Mouse (Mus musculus) granulocyte monocyte progenitor cell, adult 5-6 weeks (primary cell): ENCODE results near the gene BC049730. TPM values are rescaled to one million over a fixed set of nuclear protein-coding genes. Genes with fewer than 3 reads are reported as not detected.
"Not testable (repeated sequence)": the region's sequence is repeated elsewhere in the genome, so short reads cannot be mapped to it uniquely, and the experiment has no call there.

Experiments
- ATAC-seq: replicated peaks from 2 replicates; pipeline ENCODE4 v1.8.0; 2016; ENCODE audit warnings: mild to moderate bottlenecking, moderate TSS enrichment, inconsistent platforms; ENCODE audit not compliant: poor library complexity, severe bottlenecking
- total RNA-seq, 2 experiments: library from RNA; stranded (forward) in 1 of 2; stranded (reverse) in 1 of 2; fragments of 200-712, 200-1000 nt in 1 of 2; fragments of >200 nt in 1 of 2; fragmentation: Nextera tagmentation in 1 of 2; gene quantifications; 2 replicates each; pipeline ENCODE4 v1.2.3; 2014 to 2017

The BC049730 gene
- total RNA-seq (2014; fragmentation: Nextera tagmentation), result not detected in 2 replicates
- not detected in 2 replicates for total RNA-seq (2017)

DNA sequence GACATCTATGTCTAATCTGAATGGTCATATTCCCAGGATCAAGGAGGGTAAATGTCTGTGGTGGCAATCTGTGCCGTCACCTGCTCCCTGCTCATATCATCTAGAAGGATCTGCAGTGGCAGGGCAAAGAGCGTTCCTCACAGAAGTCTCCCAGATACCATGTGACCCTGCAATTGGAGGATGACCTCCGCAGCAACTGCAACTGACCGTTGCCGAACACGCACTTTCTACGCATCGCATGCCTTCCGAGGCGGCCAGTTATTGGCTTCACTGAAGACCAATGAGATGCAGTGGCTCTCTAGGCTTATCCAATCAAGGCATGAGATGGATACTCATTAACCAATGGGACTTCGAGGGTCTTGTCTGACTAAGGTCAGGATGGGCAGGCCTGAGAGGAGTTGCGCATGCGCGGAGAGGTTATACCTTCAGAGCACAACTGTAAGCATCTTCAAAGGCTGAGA, at the start of gene BC049730:
Gene BC049730, plus strand, starts transcription at position 411 of the 461 bp plus-strand sequence.
- no peak for ATAC-seq

- ATAC-seq, result no peak
Observed at GRCm38 (mm10) chr7:24659737-24660357, 49.2 kb upstream of the BC049730 start.

GRCm38 (mm10) chr7:24661118-24661904, 47.7 kb upstream of the BC049730 start:
- peak; percentile 67 for ATAC-seq

DNA sequence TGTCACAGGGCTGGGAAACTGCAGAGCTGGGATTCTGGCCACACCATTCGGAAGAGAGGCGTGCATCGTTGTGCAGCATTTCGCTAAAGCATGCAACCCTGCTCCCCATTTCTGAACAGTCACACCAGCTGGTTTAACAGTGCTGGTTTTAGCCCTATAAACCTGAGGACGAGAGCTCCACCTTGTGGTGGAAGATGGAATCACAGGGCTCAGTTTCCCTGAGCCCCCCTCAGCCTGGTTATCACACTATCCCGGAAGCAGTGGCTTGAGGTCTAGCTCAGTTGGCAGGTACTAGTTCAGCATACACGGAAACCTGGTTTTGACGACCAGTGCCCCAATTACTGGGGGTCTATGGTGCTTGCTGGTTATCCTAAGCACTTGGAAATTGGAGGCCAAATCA, 46.5 kb upstream of the BC049730 start:
- peak; percentile 83 for ATAC-seq

DNA sequence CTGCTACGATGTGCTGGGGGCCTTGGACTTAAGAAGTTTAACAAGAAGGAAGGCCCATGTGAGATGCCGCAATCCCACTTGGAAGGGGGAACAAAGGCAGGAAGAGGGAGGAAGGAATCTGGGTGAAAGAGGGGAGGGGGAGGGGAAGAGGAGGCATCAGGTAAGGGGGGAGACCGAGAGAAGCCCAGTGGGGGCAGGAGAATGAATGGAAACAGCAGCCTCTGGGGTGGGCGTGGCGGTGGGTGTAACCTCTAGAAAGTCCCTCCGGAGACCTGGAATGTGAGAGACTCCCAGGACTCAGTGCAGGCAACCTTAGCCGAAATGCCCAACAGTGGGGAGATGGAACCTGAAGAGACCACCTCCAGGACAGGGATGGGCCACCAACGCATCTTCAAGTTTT, 44.7 kb upstream of the BC049730 start:
- no peak for ATAC-seq

GRCm38 (mm10) chr7:24664959-24665358, 44.1 kb upstream of the BC049730 start:
- no peak for ATAC-seq

DNA sequence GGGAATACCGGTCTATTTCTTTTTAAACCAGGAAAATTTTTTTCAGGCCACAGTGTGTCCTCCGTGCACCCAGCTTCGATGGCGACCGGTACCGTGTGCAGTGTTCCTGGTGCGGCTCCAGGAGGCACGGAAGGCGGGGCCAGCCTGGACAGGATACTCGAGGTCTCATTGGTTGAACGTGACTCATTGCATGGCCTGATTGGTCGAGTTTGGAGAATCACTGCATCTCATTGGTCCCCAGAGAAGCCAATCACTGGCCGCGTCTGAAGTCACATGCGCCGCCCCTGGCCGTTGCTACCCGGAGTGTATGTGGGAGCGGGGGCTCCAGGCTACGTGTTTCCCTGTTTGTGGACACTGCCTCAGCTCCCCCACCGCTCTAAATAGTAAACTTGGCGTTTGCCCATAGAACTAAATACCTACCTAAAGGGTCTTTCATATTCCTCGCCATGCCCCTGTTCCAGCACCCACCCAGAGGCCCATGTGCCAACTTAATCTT, 37.0 kb upstream of the BC049730 start:
- no peak for ATAC-seq

- ATAC-seq, result no peak
Observed at GRCm38 (mm10) chr7:24676575-24676974, 32.5 kb upstream of the BC049730 start, which contains the start of gene Tex101. Tex101 (minus strand) TSS chr7:24676675.

- not testable (repeated sequence) for ATAC-seq
Observed at GRCm38 (mm10) chr7:24684121-24684520, 24.9 kb upstream of the BC049730 start.

DNA sequence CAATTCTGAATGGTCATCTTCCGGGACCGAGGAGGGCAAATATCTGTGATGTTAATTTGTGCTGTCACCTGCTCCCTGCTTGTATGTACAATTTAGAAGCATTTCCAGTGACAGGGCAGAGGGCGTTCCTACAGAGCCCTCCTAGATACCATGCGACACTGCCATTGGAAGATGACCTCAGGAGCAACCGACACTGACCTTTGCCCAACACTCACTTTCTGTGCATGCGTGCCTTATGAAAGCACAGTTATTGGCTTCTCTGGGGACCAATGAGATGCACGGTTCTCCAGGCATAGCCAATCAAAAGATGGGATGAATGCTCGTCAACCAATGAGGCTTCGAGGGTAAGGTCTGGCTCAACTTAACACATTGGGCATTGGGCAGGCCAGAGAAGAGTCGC, 21.5 kb upstream of the BC049730 start:
- ATAC-seq, result not testable (repeated sequence)

GRCm38 (mm10) chr7:24692693-24693092, 16.3 kb upstream of the BC049730 start:
- not testable (repeated sequence) for ATAC-seq

DNA sequence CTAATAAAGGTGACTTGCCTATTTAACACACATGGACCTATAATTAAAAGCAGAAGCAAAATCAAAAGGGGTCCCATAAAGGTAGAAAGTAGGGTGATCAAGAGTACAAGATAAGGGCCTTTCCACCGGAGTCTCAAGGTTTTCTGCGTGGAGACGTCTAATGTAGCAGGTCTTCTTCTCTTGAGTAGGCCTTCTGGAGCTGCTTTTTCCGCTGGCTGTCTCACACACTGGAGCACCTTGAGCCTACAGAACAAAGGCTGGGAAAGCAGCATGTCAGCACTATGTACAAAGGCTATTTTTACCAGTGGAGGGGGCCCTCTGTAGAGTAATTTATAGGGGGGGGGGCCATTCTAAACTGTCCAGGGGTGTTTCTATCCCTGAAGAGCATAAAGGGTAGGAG, 11.2 kb upstream of the BC049730 start:
- ATAC-seq, result not testable (repeated sequence)

GRCm38 (mm10) chr7:24702841-24703240, 6.2 kb upstream of the BC049730 start:
- not testable (repeated sequence) for ATAC-seq

- ATAC-seq, result peak; percentile 88
Observed at GRCm38 (mm10) chr7:24715039-24715438, 6.0 kb downstream of the BC049730 start.

DNA sequence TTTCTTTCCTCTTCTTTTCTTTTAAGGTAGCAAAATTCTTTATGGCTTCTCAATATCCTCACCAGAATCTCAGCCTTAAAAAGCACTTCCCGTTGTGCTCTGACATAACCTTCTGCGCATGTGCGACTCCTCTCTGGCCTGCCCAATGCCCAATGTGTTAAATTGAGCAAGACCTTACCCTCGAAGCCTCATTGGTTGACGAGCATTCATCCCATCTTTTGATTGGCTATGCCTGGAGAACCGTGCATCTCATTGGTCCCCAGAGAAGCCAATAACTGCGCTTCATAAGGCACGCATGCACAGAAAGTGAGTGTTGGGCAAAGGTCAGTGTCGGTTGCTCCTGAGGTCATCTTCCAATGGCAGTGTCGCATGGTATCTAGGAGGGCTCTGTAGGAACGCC, 17.8 kb downstream of the BC049730 start, which contains the start of gene Gm4763:
Gene Gm4763, minus strand, starts transcription at position 101 of the 400 bp plus-strand sequence.
- not testable (repeated sequence) for ATAC-seq

DNA sequence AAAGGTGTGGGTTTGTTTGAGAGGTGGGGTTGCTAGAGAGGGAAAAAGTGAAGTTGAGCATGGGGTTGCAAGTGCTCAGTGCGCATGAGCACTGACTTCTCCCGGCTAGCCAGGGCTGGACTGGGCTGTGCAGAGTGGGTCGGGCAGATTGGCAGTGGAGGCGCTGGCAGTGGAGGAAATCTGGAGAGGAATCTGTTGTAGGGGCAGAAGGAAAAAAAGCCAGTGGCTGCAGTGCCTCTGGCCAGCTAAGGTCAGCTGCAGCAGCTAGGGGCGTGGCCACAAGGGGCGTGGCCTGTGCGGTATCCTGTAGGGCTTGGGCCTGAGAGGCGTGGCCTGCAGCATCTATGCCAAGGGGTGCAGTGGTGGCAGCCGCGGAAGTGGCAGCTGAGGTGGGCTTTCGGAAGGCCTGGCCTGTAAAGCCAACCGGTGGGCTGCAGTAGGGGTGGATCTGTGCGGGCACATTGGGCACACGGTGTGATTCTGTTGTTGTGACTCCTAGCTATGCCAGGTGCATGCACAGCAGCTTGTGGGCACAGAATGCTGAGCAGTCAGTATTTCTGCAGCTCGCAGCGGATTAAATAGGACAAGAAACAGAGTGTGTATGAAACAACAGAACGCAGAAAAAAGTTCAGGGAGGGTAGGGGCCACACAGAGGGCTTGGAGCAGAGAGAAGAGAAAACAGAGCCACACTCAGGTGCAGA, 27.1 kb downstream of the BC049730 start:
- peak; percentile 95 for ATAC-seq

GRCm38 (mm10) chr7:24750695-24751094, 41.7 kb downstream of the BC049730 start:
- no peak for ATAC-seq

GRCm38 (mm10) chr7:24751610-24752009, 42.6 kb downstream of the BC049730 start:
- ATAC-seq, result no peak

DNA sequence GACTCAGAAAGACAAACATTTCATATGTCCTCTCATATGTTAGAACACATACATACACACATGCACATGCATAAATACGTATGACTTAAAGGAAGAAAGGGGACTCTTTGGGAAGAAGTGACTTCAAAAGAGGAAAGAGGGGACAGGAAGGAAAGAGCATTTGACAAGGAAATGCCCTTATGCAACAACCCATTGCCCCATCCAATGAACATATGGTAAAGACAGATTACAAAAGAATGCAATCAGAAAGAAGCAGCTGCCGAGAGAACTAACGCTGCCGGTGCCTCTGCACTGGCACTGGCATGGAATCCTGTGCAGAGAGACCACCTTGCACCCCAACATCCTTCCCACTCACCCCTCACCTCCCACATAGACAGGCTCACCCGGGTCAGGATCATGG, 44.4 kb downstream of the BC049730 start:
- peak; percentile 68 for ATAC-seq

DNA sequence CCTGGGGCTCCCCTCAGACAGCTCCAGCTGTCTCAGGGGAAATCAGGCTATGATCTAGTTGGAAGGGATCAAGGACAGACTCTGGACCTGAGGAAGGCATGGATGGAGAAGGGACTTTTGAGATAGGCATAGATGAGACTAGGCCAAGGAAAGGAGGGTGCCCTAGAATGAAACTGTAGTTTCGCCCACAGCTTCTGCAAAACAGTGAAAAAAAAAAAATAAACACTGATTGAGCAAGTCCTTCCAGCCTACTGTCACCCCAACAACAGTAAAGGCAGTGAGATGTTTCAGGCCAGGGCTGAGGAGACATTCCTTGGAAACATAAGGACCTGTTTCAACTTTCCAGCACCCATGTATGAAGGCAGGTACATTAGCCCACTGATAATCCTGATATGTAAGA, 49.5 kb downstream of the BC049730 start:
- peak; percentile 75 for ATAC-seq
